Mouse (Mus musculus): ENCODE data around the gene Cyb5rl.

GRCm38 (mm10) chr4:107026451-107026850 is 40.3 kb upstream of the Cyb5rl start:
- TF ChIP-seq CTCF (IDR thresholded peaks at IDR 0.05; ENCODE audit: low read depth) (no peak), EP300 (IDR thresholded peaks at IDR 0.05; ENCODE audit: low read depth) (no peak)

Data from liver, embryonic 14.5 days (tissue).